Mouse (Mus musculus) kidney, adult 2 months (tissue): Measurements from ENCODE around the gene Trim24. TPM values are rescaled to one million over a fixed set of nuclear protein-coding genes. Genes with fewer than 3 reads are reported as not detected.
"Not testable (repeated sequence)": the region's sequence is repeated elsewhere in the genome, so short reads cannot be mapped to it uniquely, and the experiment has no call there.

Experiments used
- DNase-seq: peaks from one replicate; pipeline ENCODE4 v3.0.0; 2021
- H3K27ac ChIP-seq: fragments of 200-500 bp; 2 replicates; pipeline ENCODE4 v1.5.1; 2012; ENCODE audit warnings: low read depth, low read length, control low read depth, inconsistent platforms; ENCODE audit not compliant: insufficient read depth
- H3K27me3 ChIP-seq: fragments of 200-500 bp; replicated peaks from 2 replicates; pipeline ENCODE4 v1.6.1; 2012; ENCODE audit warnings: mild to moderate bottlenecking, moderate library complexity, low read length, inconsistent platforms; ENCODE audit not compliant: control insufficient read depth, insufficient read depth
- H3K36me3 ChIP-seq: fragments of 200-500 bp; 2 replicates; pipeline ENCODE4 v1.6.1; 2012; ENCODE audit warnings: mild to moderate bottlenecking, moderate library complexity, low read length, inconsistent platforms; ENCODE audit not compliant: control insufficient read depth, insufficient read depth
- H3K4me1 ChIP-seq: fragments of 200-500 bp; 2 replicates; pipeline ENCODE4 v1.6.1; 2011; ENCODE audit warnings: low read length; ENCODE audit not compliant: control insufficient read depth, insufficient read depth
- H3K4me3 ChIP-seq: fragments of 200-500 bp; 2 replicates; pipeline ENCODE4 v1.5.1; 2011; ENCODE audit warnings: mild to moderate bottlenecking, low read depth, low read length, control low read depth; ENCODE audit not compliant: insufficient read depth
- CTCF ChIP-seq: fragments of 200-500 bp; conservative IDR thresholded peaks from 2 replicates; pipeline ENCODE4 v1.5.1; 2011; ENCODE audit warnings: low read depth, mild to moderate bottlenecking, control low read depth, low read length, moderate library complexity, mixed read lengths; ENCODE audit not compliant: insufficient read depth, insufficient read length
- POLR2A ChIP-seq: fragments of 200-500 bp; IDR thresholded peaks from one replicate; pipeline ENCODE4 v1.6.1; 2011; ENCODE audit warnings: low read depth, low read length, control low read depth
- WGBS: fragments of 180-500 bp; shearing (Covaris S2); methylation state at CpG from one replicate; pipeline ENCODE4 v1.1.7; 2018; 5-methylcytosine and 5-hydroxymethylcytosine counted together
- polyA plus RNA-seq: library from polyadenylated mRNA; depleted of rRNA; stranded (reverse); fragments of >200 nt; gene quantifications from 2 replicates; pipeline ENCODE4 v1.2.3, GENCODE M21; 2012; rRNA removed

Trim24 gene
- polyA plus RNA-seq, result 14.1 and 17.5 TPM in 2 replicates

- no peaks in the 10 kb centered on the region for H3K4me1 ChIP-seq
- H3K27me3 ChIP-seq, result no peaks in the 10 kb centered on the region
- DNase-seq, result peak; percentile 99
- under 1% methylated on average over 82 of the region's 89 CpGs for WGBS
- H3K36me3 ChIP-seq, result no peaks in the 10 kb centered on the region
- peak within 1 kb of the TSS; percentile 94 for H3K27ac ChIP-seq
- H3K4me3 ChIP-seq, result peak within 1 kb of the TSS; percentile 78
- TF ChIP-seq POLR2A (peak; percentile 49), CTCF (no peak)
Observed at GRCm38 (mm10) chr6:37870245-37871136, at the start of gene Trim24. Gene Trim24, plus strand, starts transcription at chr6:37870811.

GRCm38 (mm10) chr6:37821531-37822051 lies 49.0 kb upstream of the Trim24 start:
- Histone ChIP-seq H3K27me3 (no peaks in the 10 kb centered on the region), H3K4me3 (no peak overlapping the region), H3K36me3 (no peaks in the 10 kb centered on the region), H3K27ac (no peak overlapping the region), H3K4me1 (no peaks in the 10 kb centered on the region)
- WGBS, result 87% methylated on average over 6 of the region's 6 CpGs
- DNase-seq, result no peak
- TF ChIP-seq CTCF (no peak), POLR2A (no peak)

- H3K27me3 ChIP-seq, result no peaks in the 10 kb centered on the region
- no peak overlapping the region for H3K4me3 ChIP-seq
- no peaks in the 10 kb centered on the region for H3K36me3 ChIP-seq
- no peak overlapping the region for H3K27ac ChIP-seq
- TF ChIP-seq CTCF (no peak), POLR2A (no peak)
- 84% methylated on average over 2 of the region's 2 CpGs for WGBS
- no peaks in the 10 kb centered on the region for H3K4me1 ChIP-seq
- peak; percentile 37 for DNase-seq
Observed at GRCm38 (mm10) chr6:37822390-37822789, 48.2 kb upstream of the Trim24 start.

GRCm38 (mm10) chr6:37823731-37824130 lies 46.9 kb upstream of the Trim24 start:
- no peaks in the 10 kb centered on the region for H3K36me3 ChIP-seq
- TF ChIP-seq POLR2A (no peak), CTCF (no peak)
- no peak overlapping the region for H3K27ac ChIP-seq
- H3K4me3 ChIP-seq, result no peak overlapping the region
- no peaks in the 10 kb centered on the region for H3K4me1 ChIP-seq
- no peak for DNase-seq
- 83% methylated on average over 4 of the region's 4 CpGs for WGBS
- no peaks in the 10 kb centered on the region for H3K27me3 ChIP-seq

GRCm38 (mm10) chr6:37825331-37826115 lies 45.1 kb upstream of the Trim24 start:
- H3K27ac ChIP-seq, H3K27me3 ChIP-seq, H3K36me3 ChIP-seq, H3K4me3 ChIP-seq, H3K4me1 ChIP-seq, DNase-seq: not testable (repeated sequence)
- 95% methylated on average over 7 of the region's 7 CpGs for WGBS

- H3K4me1 ChIP-seq, result no peaks in the 10 kb centered on the region
- no peaks in the 10 kb centered on the region for H3K27me3 ChIP-seq
- no peak overlapping the region for H3K4me3 ChIP-seq
- 89% methylated on average over 3 of the region's 3 CpGs for WGBS
- TF ChIP-seq CTCF, result no peak
- TF ChIP-seq POLR2A, result no peak
- no peak overlapping the region for H3K27ac ChIP-seq
- H3K36me3 ChIP-seq, result no peaks in the 10 kb centered on the region
- no peak for DNase-seq
Observed at GRCm38 (mm10) chr6:37828955-37829354, 41.7 kb upstream of the Trim24 start.

- H3K36me3 ChIP-seq, result no peaks in the 10 kb centered on the region
- no peak for DNase-seq
- no peak overlapping the region for H3K27ac ChIP-seq
- no peak for TF ChIP-seq POLR2A
- no peak for TF ChIP-seq CTCF
- H3K4me3 ChIP-seq, result no peak overlapping the region
- H3K27me3 ChIP-seq, result no peaks in the 10 kb centered on the region
- no peaks in the 10 kb centered on the region for H3K4me1 ChIP-seq
Observed at GRCm38 (mm10) chr6:37829631-37830030, 41.0 kb upstream of the Trim24 start.
